Comparison of ENCODE assay signal across 18 mouse cellular contexts in the genomic region with DNA sequence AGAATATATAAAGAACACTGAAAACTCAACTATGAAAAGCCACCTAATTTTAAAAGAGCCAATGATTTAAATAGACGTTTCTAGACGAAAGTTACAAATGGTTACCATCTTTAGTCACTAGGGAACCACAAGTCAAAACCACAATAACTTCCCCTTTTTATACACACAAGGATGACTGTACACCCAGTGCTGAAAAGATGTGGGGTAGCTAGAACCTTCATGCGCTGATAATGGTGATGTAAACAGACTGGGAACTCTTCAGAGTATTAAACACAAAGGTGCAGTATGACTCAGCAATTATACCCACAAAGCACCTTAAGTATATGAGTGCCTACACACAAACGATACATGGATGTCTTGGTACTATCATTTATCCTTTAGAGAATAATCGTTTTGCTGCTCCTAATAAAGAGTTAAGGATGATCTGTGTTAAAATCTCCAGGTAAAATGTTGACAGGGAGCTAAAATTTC. TPM values are rescaled to one million over a fixed set of nuclear protein-coding genes. Genes with fewer than 3 reads are reported as not detected.
DNase-seq lines count a peak whose midpoint lies in the region; ATAC-seq and TF ChIP-seq lines count a peak whose summit lies in the region.
"Had no signal": no experiment of that assay in that cellular context is flagged by ENCODE, and none has a peak within 500 bp of the region (broad histone marks: within the 10 kb centered on the region; RNA-seq: fewer than 3 reads in every experiment).

No protein-coding gene starts in this region.

- H3K79me2 ChIP-seq in MEL (ENCODE audit: control insufficient read depth, insufficient read depth, low read length, poor library complexity) (no peaks in the 10 kb centered on the region), macrophage (ENCODE audit: inconsistent target) (no peaks in the 10 kb centered on the region)

- H3K4me2 ChIP-seq in intestine, embryonic 15.5 days (replicated peaks): no peak overlapping the region
- H3K4me2 ChIP-seq: forebrain, embryonic 13.5 days; liver, embryonic 13.5 days had no signal

- no peaks in the 10 kb centered on the region for H3K27me3 ChIP-seq in MEL (ENCODE audit: control insufficient read depth in 1 of 2, insufficient read depth in 2 of 2, low read length in 2 of 2)
- no peaks in the 10 kb centered on the region for H3K27me3 ChIP-seq in intestine, embryonic 15.5 days (replicated peaks)
- H3K27me3 ChIP-seq: forebrain, embryonic 13.5 days; liver, embryonic 13.5 days had no signal

- TF ChIP-seq CTCF in MEL (IDR thresholded peaks at IDR 0.05 in 2 of 3, conservative IDR thresholded peaks at IDR 0.05 in 1 of 3; ENCODE audit: control insufficient read depth in 1 of 3, insufficient read depth in 1 of 3, low read depth in 2 of 3, low read length in 3 of 3, poor library complexity in 1 of 3, severe bottlenecking in 1 of 3): no peak

- H3K4me1 ChIP-seq in MEL (ENCODE audit: control insufficient read depth in 1 of 2, insufficient read depth in 2 of 2, low read length in 2 of 2): peaks cover 11 to 20% of the 10 kb centered on the region in 2 experiments
- 0 out of 2 replicates have a peak, but pooled peaks cover 3% of the 10 kb centered on the region for H3K4me1 ChIP-seq in intestine, embryonic 15.5 days (replicated peaks)
- H3K4me1 ChIP-seq: forebrain, embryonic 13.5 days had no signal

- no peak for TF ChIP-seq POLR2A in MEL (IDR thresholded peaks at IDR 0.05; ENCODE audit: control insufficient read depth in 1 of 2, insufficient read depth in 1 of 2, low read depth in 1 of 2, low read length in 2 of 2, poor library complexity in 1 of 2)

- DNase-seq in lung, postnatal 36 days: peak; percentile 13
- DNase-seq in lung, postnatal 14 days: no peak
- peak; percentile 97 for DNase-seq in MEL (ENCODE audit: low read depth, low spot score)
- DNase-seq in kidney, adult 18-20 months: no peak
- no peak for DNase-seq in testis, postnatal 14 days (ENCODE audit: low spot score)
- DNase-seq in ovary, postnatal 36 days (ENCODE audit: low spot score): no peak
- DNase-seq: adrenal gland, postnatal 36 days; heart, adult 2 months; heart, postnatal 14 days; kidney, postnatal 10 days; layer of hippocampus, adult 9-11 months; liver, embryonic 13.5 days; thymus, postnatal 36 days had no signal

- 8% methylated on average over 5 of the region's 5 CpGs for WGBS in macrophage (ENCODE audit: missing documents)
- 76% methylated on average over 5 of the region's 5 CpGs for WGBS in intestine, embryonic 15.5 days

- no peak for TF ChIP-seq RAD21 in MEL (IDR thresholded peaks at IDR 0.05; ENCODE audit: low read depth, low read length)

- no peaks in the 10 kb centered on the region for H3K9me3 ChIP-seq in MEL (replicated peaks; ENCODE audit: insufficient read depth, low read length)
- H3K9me3 ChIP-seq in intestine, embryonic 15.5 days: no peaks in the 10 kb centered on the region
- H3K9me3 ChIP-seq: forebrain, embryonic 13.5 days; liver, embryonic 13.5 days had no signal

- peak; percentile 94 to 98 for TF ChIP-seq EP300 in MEL (IDR thresholded peaks at IDR 0.05; ENCODE audit: low read depth in 1 of 2, low read length in 2 of 2)

- H3K4me3 ChIP-seq in MEL (ENCODE audit: control insufficient read depth in 1 of 2, insufficient read depth in 1 of 2, low read depth in 2 of 2, low read length in 2 of 2) (peak overlapping the region in 1 of 2 experiments; percentile 13; a peak in 2 of 4 replicates), macrophage (ENCODE audit: inconsistent target) (no peak overlapping the region)
- H3K4me3 ChIP-seq in intestine, embryonic 15.5 days (replicated peaks): no peak overlapping the region
- H3K4me3 ChIP-seq: forebrain, embryonic 13.5 days; heart, adult 2 months; liver, embryonic 13.5 days had no signal

- no peak for ATAC-seq in intestine, embryonic 15.5 days
- ATAC-seq: forebrain, embryonic 13.5 days; hindbrain, postnatal 0 days had no signal

- H3K27ac ChIP-seq in MEL (ENCODE audit: control insufficient read depth, low read depth, low read length) (peak overlapping the region; percentile 84), macrophage (peak overlapping the region; percentile 28)
- H3K27ac ChIP-seq in intestine, embryonic 15.5 days: no peak overlapping the region
- H3K27ac ChIP-seq: forebrain, embryonic 13.5 days; heart, adult 2 months; hindbrain, postnatal 0 days; liver, embryonic 13.5 days had no signal

- peak overlapping the region; percentile 48 for H3K9ac ChIP-seq in MEL (ENCODE audit: control insufficient read depth, low read depth, low read length, poor library complexity, severe bottlenecking)
- no peak overlapping the region for H3K9ac ChIP-seq in intestine, embryonic 15.5 days
- H3K9ac ChIP-seq: forebrain, embryonic 13.5 days; liver, embryonic 13.5 days had no signal

- H3K36me3 ChIP-seq in MEL (ENCODE audit: control insufficient read depth in 1 of 2, insufficient read depth in 2 of 2, low read length in 2 of 2): peaks cover 0 to 28% of the 10 kb centered on the region in 2 experiments; a peak in 2 of 4 replicates
- H3K36me3 ChIP-seq in macrophage (ENCODE audit: inconsistent target): peaks cover 27% of the 10 kb centered on the region; the same call in 1 of the 2 replicates
- H3K36me3 ChIP-seq in intestine, embryonic 15.5 days: no peaks in the 10 kb centered on the region
- H3K36me3 ChIP-seq: liver, embryonic 13.5 days had no signal

TF ChIP-seq in MEL, 35 proteins besides CTCF, POLR2A, EP300 and RAD21 (continues in another document):
- TF ChIP-seq POLR2AphosphoS2 (IDR thresholded peaks at IDR 0.05; ENCODE audit: low read length): no peak
- peak; percentile 99 for TF ChIP-seq ETS1 (IDR thresholded peaks at IDR 0.05; ENCODE audit: low read depth, low read length)
- TF ChIP-seq GABPA (IDR thresholded peaks at IDR 0.05; ENCODE audit: low read depth, low read length): peak; percentile 99
- no peak for TF ChIP-seq CHD2 (IDR thresholded peaks at IDR 0.05; ENCODE audit: low read length)
- no peak for TF ChIP-seq NELFE (IDR thresholded peaks at IDR 0.05; ENCODE audit: low read depth, low read length)
- no peak for TF ChIP-seq USF2 (IDR thresholded peaks at IDR 0.05; ENCODE audit: borderline replicate concordance in 1 of 2, insufficient read depth in 1 of 2, low read depth in 1 of 2, low read length in 2 of 2)
- no peak for TF ChIP-seq ZMIZ1 (IDR thresholded peaks at IDR 0.05; ENCODE audit: low read depth, low read length)
- no peak for TF ChIP-seq HCFC1 (IDR thresholded peaks at IDR 0.05; ENCODE audit: low read depth, low read length)
- no peak for TF ChIP-seq E2F4 (IDR thresholded peaks at IDR 0.05; ENCODE audit: borderline replicate concordance, low read depth, low read length)
- TF ChIP-seq POLR2AphosphoS5 (IDR thresholded peaks at IDR 0.05; ENCODE audit: borderline replicate concordance, low read depth, low read length): no peak
- TF ChIP-seq MEF2A (IDR thresholded peaks at IDR 0.05; ENCODE audit: extremely low read depth, insufficient replicate concordance, low read depth, low read length, poor library complexity, severe bottlenecking): no peak
- TF ChIP-seq TAL1 (IDR thresholded peaks at IDR 0.05; ENCODE audit: low read length): peak; percentile 55
- peak; percentile 95 for TF ChIP-seq RCOR1 (IDR thresholded peaks at IDR 0.05; ENCODE audit: low read depth, low read length)
- peak; percentile 76; the same call in 1 of the 2 replicates for TF ChIP-seq JUND (IDR thresholded peaks at IDR 0.05; ENCODE audit: low read depth, low read length)
- peak; percentile 86 for TF ChIP-seq TCF12 (IDR thresholded peaks at IDR 0.05; ENCODE audit: low read depth, low read length)
- no peak for TF ChIP-seq NRF1 (IDR thresholded peaks at IDR 0.05; ENCODE audit: insufficient read depth, low read depth, low read length, poor library complexity, severe bottlenecking)
- TF ChIP-seq MAZ (IDR thresholded peaks at IDR 0.05; ENCODE audit: low read depth, low read length): no peak
- no peak for TF ChIP-seq ELF1 (IDR thresholded peaks at IDR 0.05; ENCODE audit: low read depth, low read length)
- TF ChIP-seq TBP (IDR thresholded peaks at IDR 0.05; ENCODE audit: low read depth, low read length): peak; percentile 65
- TF ChIP-seq KAT2A (conservative IDR thresholded peaks at IDR 0.05; ENCODE audit: low read depth, low read length): no peak

RNA-seq across cellular contexts. Expression of a gene that starts 10.5 kb away (rescaled TPM):
- not detected in 2 replicates for total RNA-seq in MEL (2012; rRNA removed)
- under 1 TPM in 1 of 2 experiments, not detected in 1; 0.04 TPM for polyA plus RNA-seq in MEL (2012; ENCODE audit: insufficient read depth in 1 of 2, insufficient read length in 2 of 2, low read depth in 1 of 2, low replicate concordance in 2 of 2, missing spikeins in 1 of 2)
- 1 to 10 TPM in 5 of 26 experiments, under 1 TPM in 12, not detected in 9; 0.06 to 4.8 (median 0.53) TPM for total RNA-seq in macrophage (2018; cell fraction: chromatin; rRNA removed)
- under 1 TPM in 17 of 26 experiments, not detected in 9; under 0.01 to 0.28 (median 0.07) TPM for total RNA-seq in macrophage (2018; cell fraction: cytosol; rRNA removed)
- total RNA-seq in macrophage (2018; cell fraction: nucleus; rRNA removed): under 1 TPM in 19 of 26 experiments, not detected in 7; 0.05 to 0.52 (median 0.17) TPM
- 0.04 TPM in 2 of 3 replicates, not detected in the other for polyA plus RNA-seq in macrophage (2018)
- 16.7 and 24.3 TPM in 2 replicates for polyA plus RNA-seq in intestine, embryonic 15.5 days (2015; fragmentation: Nextera tagmentation; extraction: Ambion mirVana)
- total RNA-seq: heart, adult 2 months; heart, postnatal 14 days; left cerebral cortex, postnatal 36 days had no signal
- polyA plus RNA-seq: forebrain, embryonic 13.5 days had no signal

RNA-seq across cellular contexts. Expression of a gene that starts 18.7 kb away (rescaled TPM):
- total RNA-seq in MEL (2012; rRNA removed): 30.1 and 32.4 TPM in 2 replicates
- polyA plus RNA-seq in MEL (2012; ENCODE audit: insufficient read depth in 1 of 2, insufficient read length in 2 of 2, low read depth in 1 of 2, low replicate concordance in 2 of 2, missing spikeins in 1 of 2) (10 to 100 TPM; 30.2 to 59.1 TPM), macrophage (2018) (14.3 to 15.8 TPM (median 15.3 TPM) in 3 replicates)
- total RNA-seq in macrophage (2018; cell fraction: chromatin; rRNA removed): 10 to 100 TPM in 20 of 26 experiments, 1 to 10 TPM in 6; 2.3 to 27.7 (median 16.0) TPM
- total RNA-seq in macrophage (2018; cell fraction: cytosol; rRNA removed): 10 to 100 TPM; 11.0 to 21.2 (median 18.0) TPM
- total RNA-seq in macrophage (2018; cell fraction: nucleus; rRNA removed): 10 to 100 TPM in 21 of 26 experiments, 1 to 10 TPM in 5; 6.3 to 24.0 (median 16.4) TPM
- polyA plus RNA-seq in intestine, embryonic 15.5 days (2015; fragmentation: Nextera tagmentation; extraction: Ambion mirVana): 12.2 and 14.2 TPM in 2 replicates

RNA-seq across cellular contexts. Expression of a gene that starts 18.7 kb away (rescaled TPM):
- total RNA-seq in MEL (2012; rRNA removed): 10.0 and 10.1 TPM in 2 replicates
- polyA plus RNA-seq in MEL (2012; ENCODE audit: insufficient read depth in 1 of 2, insufficient read length in 2 of 2, low read depth in 1 of 2, low replicate concordance in 2 of 2, missing spikeins in 1 of 2) (10 to 100 TPM in 1 of 2 experiments, not detected in 1; 18.8 TPM), macrophage (2018) (15.4 to 18.3 TPM (median 16.2 TPM) in 3 replicates)
- total RNA-seq in macrophage (2018; cell fraction: chromatin; rRNA removed): 10 to 100 TPM in 11 of 26 experiments, 1 to 10 TPM in 15; 2.7 to 23.5 (median 9.5) TPM
- total RNA-seq in macrophage (2018; cell fraction: cytosol; rRNA removed): 10 to 100 TPM; 12.9 to 28.2 (median 20.6) TPM
- 10 to 100 TPM in 15 of 26 experiments, 1 to 10 TPM in 11; 5.2 to 18.8 (median 10.9) TPM for total RNA-seq in macrophage (2018; cell fraction: nucleus; rRNA removed)
- polyA plus RNA-seq in intestine, embryonic 15.5 days (2015; fragmentation: Nextera tagmentation; extraction: Ambion mirVana): 24.8 and 25.9 TPM in 2 replicates

Comparison
In these comparisons a context has a peak if more than half of its experiments do, and no peak if none do; other contexts are left out.
1. DNase-seq: peak in lung, postnatal 36 days (single experiment) and MEL (single experiment); none in lung, postnatal 14 days (single experiment), kidney, adult 18-20 months (single experiment), testis, postnatal 14 days (single experiment) and ovary, postnatal 36 days (single experiment).
2. RNA of a gene that starts 10.5 kb away (polyA plus RNA-seq): 16.7 to 24.3 TPM in intestine, embryonic 15.5 days; 0.04 TPM in macrophage and 0.04 TPM in MEL; every median in the first group is over 10 times any median in the second.